Mouse (Mus musculus): ENCODE data around the gene Ppp1r9a.

- TF ChIP-seq CEBPB (IDR thresholded peaks at IDR 0.05; ENCODE audit: low read depth) (no peak), USF1 (IDR thresholded peaks at IDR 0.05; ENCODE audit: low read depth) (no peak), CTCF (IDR thresholded peaks at IDR 0.05; ENCODE audit: control insufficient read depth, insufficient read depth, insufficient read length) (no peak), MAX (IDR thresholded peaks at IDR 0.05) (no peak), FOSL1 (IDR thresholded peaks at IDR 0.05; ENCODE audit: insufficient read depth, low read length, poor library complexity, severe bottlenecking) (no peak), MYOG (IDR thresholded peaks at IDR 0.05; ENCODE audit: control insufficient read depth, extremely low read depth, insufficient read length) (no peak)
These were observed 53.9 kb downstream of the Ppp1r9a start for GRCm38 (mm10) chr6:4956651-4957050.
